9 mouse cellular contexts compared by ENCODE assay signal in genomic region chr5:43094329-43094898, GRCm38 (mm10).
DNase-seq lines count a peak whose midpoint lies in the region; ATAC-seq and TF ChIP-seq lines count a peak whose summit lies in the region.
"Had no signal": no experiment of that assay in that cellular context is flagged by ENCODE, and none has a peak within 500 bp of the region (broad histone marks: within the 10 kb centered on the region; RNA-seq: fewer than 3 reads in every experiment).

No protein-coding gene starts in this region.

- no peak for TF ChIP-seq CTCF in lung, embryonic 14.5 days (IDR thresholded peaks at IDR 0.05; ENCODE audit: low read depth)

- peak; percentile 71 for ATAC-seq in hindbrain, embryonic 15.5 days (ENCODE audit: low FRiP score, low read depth)
- ATAC-seq in lung, embryonic 14.5 days (ENCODE audit: insufficient read depth), result peak; percentile 82; the same call in 1 of the 2 replicates
- ATAC-seq in neural tube, embryonic 14.5 days (ENCODE audit: low read depth), result peak; percentile 76

- WGBS in hindbrain, embryonic 15.5 days, result 21% methylated on average over 7 of the region's 7 CpGs
- 17% methylated on average over 7 of the region's 7 CpGs for WGBS in lung, embryonic 14.5 days
- WGBS in neural tube, embryonic 14.5 days, result 11% methylated on average over 7 of the region's 7 CpGs

- H3K4me1 ChIP-seq in hindbrain, embryonic 15.5 days (replicated peaks), result peaks cover 14% of the 10 kb centered on the region
- H3K4me1 ChIP-seq in lung, embryonic 14.5 days (ENCODE audit: insufficient read depth), result 0 out of 2 replicates have a peak, but pooled peaks cover 6% of the 10 kb centered on the region
- peaks cover 8% of the 10 kb centered on the region; the same call in 1 of the 2 replicates for H3K4me1 ChIP-seq in neural tube, embryonic 14.5 days (ENCODE audit: control insufficient read depth, insufficient read depth, low read length)

- peak; percentile 31 for DNase-seq in left cerebral cortex, postnatal 4 days
- no peak for DNase-seq in left cerebral cortex, postnatal 14 days (ENCODE audit: low spot score in 2 of 2)
- DNase-seq in gastrocnemius, postnatal 10 days, result peak; percentile 9
- DNase-seq in lung, embryonic 14.5 days, result peak; percentile 34
- no peak for DNase-seq in spleen, postnatal 10 days (ENCODE audit: low spot score in 2 of 2)
- no peak for DNase-seq in frontal cortex, postnatal 25 days (ENCODE audit: low spot score in 2 of 2)

- intact Hi-C loops in left cerebral cortex, postnatal 4 days (cut with DNase I), result no loop called here
- intact Hi-C loops in left cerebral cortex, postnatal 14 days (cut with DNase I), result no loop called here

- H3K4me2 ChIP-seq in hindbrain, embryonic 15.5 days, result no peak overlapping the region
- no peak overlapping the region for H3K4me2 ChIP-seq in lung, embryonic 14.5 days
- H3K4me2 ChIP-seq in neural tube, embryonic 14.5 days (ENCODE audit: low read depth, low read length), result no peak overlapping the region

- H3K27me3 ChIP-seq in hindbrain, embryonic 15.5 days, result no peaks in the 10 kb centered on the region
- no peaks in the 10 kb centered on the region for H3K27me3 ChIP-seq in lung, embryonic 14.5 days (ENCODE audit: insufficient read depth, low read length)
- no peaks in the 10 kb centered on the region for H3K27me3 ChIP-seq in neural tube, embryonic 14.5 days (ENCODE audit: control insufficient read depth, insufficient read depth, low read length)

- no peak overlapping the region for H3K4me3 ChIP-seq in hindbrain, embryonic 15.5 days
- H3K4me3 ChIP-seq in lung, embryonic 14.5 days (ENCODE audit: low read depth, low read length), result no peak overlapping the region
- no peak overlapping the region for H3K4me3 ChIP-seq in neural tube, embryonic 14.5 days (ENCODE audit: low read depth, low read length)

- H3K27ac ChIP-seq in hindbrain, embryonic 15.5 days (replicated peaks), result peak overlapping the region; percentile 14; the same call in 1 of the 2 replicates
- H3K27ac ChIP-seq in lung, embryonic 14.5 days (ENCODE audit: low read depth), result no peak overlapping the region; the same call in 1 of the 2 replicates
- no peak overlapping the region for H3K27ac ChIP-seq in neural tube, embryonic 14.5 days (ENCODE audit: low read depth, low read length)

- H3K36me3 ChIP-seq in hindbrain, embryonic 15.5 days, result no peaks in the 10 kb centered on the region
- H3K36me3 ChIP-seq in lung, embryonic 14.5 days (ENCODE audit: insufficient read depth), result no peaks in the 10 kb centered on the region
- H3K36me3 ChIP-seq in neural tube, embryonic 14.5 days (ENCODE audit: control insufficient read depth, insufficient read depth, low read length), result no peaks in the 10 kb centered on the region
- H3K36me3 ChIP-seq: G1E had no signal

- H3K9me3 ChIP-seq in hindbrain, embryonic 15.5 days, result no peaks in the 10 kb centered on the region
- H3K9me3 ChIP-seq in lung, embryonic 14.5 days (ENCODE audit: low read depth, low read length), result no peaks in the 10 kb centered on the region
- no peaks in the 10 kb centered on the region for H3K9me3 ChIP-seq in neural tube, embryonic 14.5 days (ENCODE audit: control insufficient read depth, low read length)
- H3K9me3 ChIP-seq: G1E had no signal

- no peak overlapping the region for H3K9ac ChIP-seq in hindbrain, embryonic 15.5 days
- no peak overlapping the region for H3K9ac ChIP-seq in lung, embryonic 14.5 days
- H3K9ac ChIP-seq in neural tube, embryonic 14.5 days (replicated peaks; ENCODE audit: low read depth, low read length), result no peak overlapping the region

Comparison
In these comparisons a context has a peak if more than half of its experiments do, and no peak if none do; other contexts are left out.
1. DNase-seq: peak in left cerebral cortex, postnatal 4 days (single experiment), gastrocnemius, postnatal 10 days (single experiment) and lung, embryonic 14.5 days (single experiment); none in left cerebral cortex, postnatal 14 days (0 of 2), spleen, postnatal 10 days (0 of 2) and frontal cortex, postnatal 25 days (0 of 2).
2. Peak in every context shown above with its lines, with median percentiles within 50 percentile points of each other: ATAC-seq.